Mouse (Mus musculus) thymus, adult 2 months (tissue): ENCODE measurements around the gene Tfdp2.

Experiments used
- CTCF ChIP-seq: fragments of 200-500 bp; IDR thresholded peaks from 2 replicates; pipeline ENCODE4 v1.5.1; 2012; ENCODE audit warnings: mild to moderate bottlenecking, control low read depth, low read length, moderate library complexity, borderline replicate concordance; ENCODE audit not compliant: control insufficient read depth, poor library complexity, insufficient read depth; ENCODE audit errors: extremely low read depth
- POLR2A ChIP-seq: fragments of 200-500 bp; IDR thresholded peaks from 2 replicates; pipeline ENCODE4 v1.6.1; 2012; ENCODE audit warnings: mild to moderate bottlenecking, low read length, control low read depth, moderate library complexity; ENCODE audit not compliant: control insufficient read depth, poor library complexity, insufficient read depth; ENCODE audit errors: extremely low read depth

DNA sequence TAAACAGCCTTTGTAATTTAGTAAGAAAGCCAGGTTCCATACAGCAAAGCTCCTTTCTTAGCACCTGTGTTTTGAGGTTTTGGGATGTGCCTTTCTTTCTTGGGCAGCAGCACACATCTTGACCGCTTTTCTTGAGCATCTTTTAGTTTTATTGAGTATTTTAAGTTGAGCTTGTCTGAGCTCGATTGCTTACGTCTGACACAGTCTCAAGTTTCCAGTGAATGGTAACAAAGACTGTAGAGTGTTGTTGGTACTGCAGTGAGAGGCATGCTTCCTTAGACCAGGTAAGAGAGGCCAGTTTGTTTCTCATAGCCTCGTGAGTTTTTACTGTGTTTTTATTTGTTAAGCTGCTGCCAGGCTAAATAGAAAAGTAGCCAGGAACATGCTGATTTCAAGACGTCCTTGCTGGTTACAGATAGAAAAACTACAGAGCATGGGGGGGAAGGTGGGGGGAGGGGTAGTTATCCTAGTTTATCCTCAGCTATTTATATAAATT is 63.0 kb downstream of the Tfdp2 start:
- TF ChIP-seq CTCF, result no peak
- TF ChIP-seq POLR2A, result no peak
